Mouse (Mus musculus): Measurements from ENCODE around the gene Psmb4.
A peak's percentile ranks its signal among the peaks of the same experiment; 100 is the strongest.
"Not testable (repeated sequence)": the region's sequence is repeated elsewhere in the genome, so short reads cannot be mapped to it uniquely, and the experiment has no call there.

Gene Psmb4

DNA sequence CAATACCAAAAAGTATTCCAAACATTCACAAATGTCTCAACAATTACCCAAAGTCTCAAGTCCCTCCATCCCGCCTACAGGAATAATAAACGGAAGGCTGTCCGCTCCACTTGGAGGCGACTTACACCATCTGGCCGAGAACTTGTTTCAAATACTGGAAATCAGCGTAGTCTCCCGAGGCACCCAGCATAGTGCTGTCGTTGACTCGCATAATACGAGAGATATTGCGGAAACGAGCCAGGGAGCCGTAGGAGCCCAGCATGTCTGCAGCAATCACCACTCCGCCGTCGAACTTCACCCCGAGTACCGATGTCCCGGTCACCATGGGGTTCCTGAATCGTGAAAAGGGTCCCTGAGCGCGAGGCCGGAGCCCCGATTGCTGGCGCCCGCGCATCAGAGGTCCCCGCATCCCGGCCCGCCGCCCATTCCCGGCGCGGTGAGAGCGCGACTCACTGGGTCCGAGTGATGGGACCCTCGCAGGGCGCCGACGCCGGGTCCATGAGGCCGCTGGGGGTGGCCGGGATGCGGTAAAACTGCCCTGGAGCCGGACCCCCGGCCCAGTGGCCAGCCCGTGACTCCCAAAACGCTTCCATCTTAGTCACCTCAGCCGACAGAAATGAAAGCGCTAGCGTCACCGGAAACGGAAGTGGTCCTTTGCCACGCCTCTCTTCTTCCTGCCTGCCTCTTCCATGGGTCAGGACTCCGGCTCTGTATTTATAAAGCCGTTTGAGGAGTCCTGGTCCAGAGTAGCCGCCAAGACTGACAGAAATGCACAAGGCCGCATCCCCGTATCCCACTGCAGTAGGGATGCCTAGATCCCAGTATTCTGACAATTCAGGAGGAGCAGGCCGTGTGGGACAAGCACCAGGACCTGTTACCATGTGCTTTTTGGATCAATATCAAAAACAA is at the start of gene Psmb4:
Psmb4 (minus strand) TSS at position 646 of the 909 bp plus-strand sequence.
- peak; percentile 90 to 93 for DNase-seq (ENCODE audit: low spot score in 2 of 2)

DNA sequence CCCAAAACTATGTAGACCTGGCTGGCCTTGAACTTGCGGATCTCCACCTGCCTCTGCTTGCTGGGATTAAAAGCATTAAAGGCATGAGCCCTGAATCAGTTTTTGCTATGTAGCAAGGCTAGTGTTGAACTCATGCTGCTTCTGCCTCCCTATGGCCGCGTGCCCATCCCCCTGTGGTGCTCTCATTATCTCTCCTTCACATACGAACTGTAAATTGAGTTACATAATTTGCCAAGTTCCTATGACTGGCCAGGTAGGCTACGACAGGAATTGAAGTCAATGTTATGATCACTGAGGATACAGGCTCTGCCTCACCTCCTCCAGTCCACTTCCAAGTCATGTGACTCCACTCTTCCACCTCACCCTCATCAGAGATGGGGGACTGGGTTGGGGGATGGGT is 49.4 kb upstream of the Psmb4 start:
- not testable (repeated sequence) for DNase-seq (ENCODE audit: low spot score in 2 of 2)

DNA sequence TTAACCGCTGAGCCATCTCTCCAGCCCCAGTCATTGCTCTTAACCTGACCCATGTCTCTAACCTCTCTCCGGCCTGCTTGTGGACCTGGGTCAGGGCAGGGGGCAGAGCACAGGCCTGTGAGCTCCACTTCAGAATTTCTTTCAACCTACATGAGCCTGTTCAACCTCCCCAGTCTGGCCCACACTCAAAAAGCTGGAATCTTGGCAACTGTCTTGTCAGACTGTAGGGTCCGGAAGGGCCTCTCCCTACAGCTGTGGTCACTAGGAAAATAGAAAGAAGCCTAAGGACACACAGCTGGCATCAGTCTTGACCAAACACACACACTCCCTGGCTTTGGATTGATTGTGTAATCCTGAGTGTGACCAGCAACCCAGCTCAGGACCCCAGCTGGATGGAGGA is 48.6 kb upstream of the Psmb4 start:
- DNase-seq (ENCODE audit: low spot score in 2 of 2), result not testable (repeated sequence)

GRCm38 (mm10) chr3:94934564-94934963 is 47.8 kb upstream of the Psmb4 start:
- DNase-seq (ENCODE audit: low spot score in 2 of 2), result not testable (repeated sequence)

DNA sequence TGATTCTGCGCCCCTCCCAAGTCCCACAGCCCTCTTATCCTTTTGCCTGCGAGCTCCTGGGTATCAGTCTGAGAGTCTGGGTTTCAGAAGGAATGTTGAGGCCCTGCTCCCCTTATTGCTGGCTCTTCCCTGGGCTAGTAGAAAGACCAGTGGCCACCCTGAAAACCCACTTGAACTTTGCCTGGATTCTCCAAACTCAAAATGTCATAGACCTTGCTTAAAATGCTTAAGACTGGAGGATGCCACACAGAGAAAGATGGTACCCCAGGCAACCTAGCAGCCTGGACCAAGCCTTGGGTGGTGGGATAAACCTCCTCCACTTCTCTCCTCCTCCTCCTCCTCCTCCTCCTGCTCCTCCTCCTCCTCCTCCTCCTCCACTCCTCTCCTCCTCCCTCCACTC is 46.8 kb upstream of the Psmb4 start:
- not testable (repeated sequence) for DNase-seq (ENCODE audit: low spot score in 2 of 2)

DNA sequence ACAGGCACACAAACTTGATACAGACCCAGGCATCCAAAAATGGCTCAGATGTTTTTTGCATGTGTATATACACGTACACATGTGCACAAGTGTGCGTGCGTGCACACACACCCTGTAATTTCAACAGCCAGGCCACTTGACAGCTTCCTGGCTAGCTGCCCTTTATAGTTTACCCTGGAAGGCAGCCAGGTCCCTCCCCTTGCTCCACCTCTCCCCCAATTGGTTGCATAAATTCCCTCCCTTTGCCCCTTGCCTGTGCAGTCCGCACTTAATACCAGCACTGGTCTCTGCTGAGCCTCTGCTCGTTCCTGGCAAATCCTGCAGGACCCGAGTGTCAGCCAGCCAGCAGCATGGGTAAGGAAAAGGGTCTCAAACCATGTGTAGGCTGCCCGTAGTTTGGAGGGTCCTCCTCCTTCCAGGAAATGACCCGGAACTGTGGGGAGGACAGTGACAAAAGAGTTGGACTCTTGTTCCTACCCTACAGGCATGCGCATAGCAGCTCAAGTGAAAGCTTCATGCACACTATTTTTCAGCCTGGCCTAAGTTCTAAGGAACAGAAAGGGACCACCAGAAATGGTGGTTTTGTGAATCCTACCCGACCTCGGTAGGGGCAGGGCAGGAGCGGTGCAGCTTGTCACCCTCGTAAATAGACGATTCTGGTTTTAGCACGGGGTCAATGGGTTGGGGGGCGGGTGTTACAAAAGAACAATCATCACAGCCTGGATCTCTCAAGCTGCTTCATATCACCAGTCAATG is 46.2 kb upstream of the Psmb4 start, which contains the start of gene Selenbp1:
Selenbp1 (plus strand) TSS at position 248 of the 756 bp plus-strand sequence.
- DNase-seq (ENCODE audit: low spot score in 2 of 2), result peak; percentile 70 to 72

DNA sequence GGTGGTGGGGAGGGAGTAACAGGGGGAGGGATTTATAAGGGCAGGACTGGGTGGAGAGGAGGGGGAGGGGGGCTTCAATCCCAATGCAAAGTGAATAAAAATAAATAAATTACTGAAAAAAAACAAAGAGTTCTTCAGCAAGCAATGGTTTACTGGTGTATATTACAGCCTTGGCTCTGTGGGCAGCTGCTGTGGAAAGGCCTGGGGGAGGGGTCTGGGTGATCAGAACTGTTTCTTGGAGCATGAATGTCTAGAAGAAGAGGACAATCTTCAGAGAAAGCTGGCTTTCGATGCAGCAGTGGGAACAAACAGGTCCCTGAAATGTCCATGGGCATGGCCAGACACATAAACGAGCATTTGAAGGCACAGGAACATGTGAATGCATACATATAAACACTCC is 45.5 kb upstream of the Psmb4 start:
- DNase-seq (ENCODE audit: low spot score in 2 of 2), result not testable (repeated sequence)

DNA sequence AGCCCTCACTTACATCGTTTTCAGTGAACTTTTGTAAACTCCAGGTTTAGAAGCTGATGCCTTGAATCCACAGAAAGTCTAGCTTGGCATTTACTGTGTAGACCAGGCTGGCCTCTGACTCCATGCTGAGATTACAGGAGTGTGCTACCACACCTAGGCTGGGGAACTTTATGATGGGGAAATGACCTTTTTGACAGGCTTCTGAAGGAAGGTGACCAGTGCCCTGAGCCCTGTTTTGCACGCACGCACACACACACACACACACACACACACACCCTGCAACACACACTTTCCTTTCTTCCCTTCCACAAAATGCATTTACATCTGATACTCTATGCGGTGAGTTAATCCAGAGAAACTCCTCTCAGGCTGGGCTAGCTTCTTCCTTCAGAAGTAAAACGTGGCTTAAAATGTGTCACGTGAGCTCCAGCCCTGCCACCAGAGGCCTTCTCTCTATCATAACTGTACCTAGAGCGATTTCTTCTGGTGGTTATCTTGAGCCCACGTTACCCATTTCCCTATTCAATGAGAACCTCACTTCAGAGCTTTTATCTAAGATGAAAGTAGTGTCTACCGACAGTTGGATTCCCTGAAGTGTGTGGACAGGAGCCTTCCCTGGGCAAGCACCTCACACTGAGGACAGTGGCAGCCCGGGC is 44.8 kb upstream of the Psmb4 start:
- DNase-seq (ENCODE audit: low spot score in 2 of 2), result not testable (repeated sequence)

- DNase-seq (ENCODE audit: low spot score in 2 of 2), result not testable (repeated sequence)
Observed at GRCm38 (mm10) chr3:94930386-94931266, 43.9 kb upstream of the Psmb4 start.

DNA sequence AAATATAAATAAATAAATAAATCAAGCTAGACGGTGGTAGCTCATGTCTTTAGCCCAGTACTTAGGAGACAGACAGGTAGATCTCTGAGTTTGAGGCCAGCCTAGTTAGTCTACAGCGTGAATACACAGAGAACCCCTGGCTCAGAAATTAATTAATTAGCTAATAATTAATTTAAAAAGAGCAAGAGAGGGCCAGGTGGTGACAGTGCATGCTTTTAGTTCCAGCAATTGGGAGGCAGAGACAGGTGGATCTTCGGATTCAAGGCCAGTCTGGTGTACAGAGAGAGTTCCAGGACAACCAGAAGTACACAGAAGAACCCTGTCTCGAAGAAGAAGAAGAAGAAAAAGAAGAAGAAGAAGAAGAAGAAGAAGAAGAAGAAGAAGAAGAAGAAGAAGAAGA is 42.2 kb upstream of the Psmb4 start:
- not testable (repeated sequence) for DNase-seq (ENCODE audit: low spot score in 2 of 2)

- not testable (repeated sequence) for DNase-seq (ENCODE audit: low spot score in 2 of 2)
Observed at GRCm38 (mm10) chr3:94926301-94926736, 39.6 kb upstream of the Psmb4 start.

GRCm38 (mm10) chr3:94924688-94925087 is 37.9 kb upstream of the Psmb4 start:
- no peak for DNase-seq (ENCODE audit: low spot score in 2 of 2)

GRCm38 (mm10) chr3:94922333-94922732 is 35.6 kb upstream of the Psmb4 start:
- DNase-seq (ENCODE audit: low spot score in 2 of 2), result no peak

DNA sequence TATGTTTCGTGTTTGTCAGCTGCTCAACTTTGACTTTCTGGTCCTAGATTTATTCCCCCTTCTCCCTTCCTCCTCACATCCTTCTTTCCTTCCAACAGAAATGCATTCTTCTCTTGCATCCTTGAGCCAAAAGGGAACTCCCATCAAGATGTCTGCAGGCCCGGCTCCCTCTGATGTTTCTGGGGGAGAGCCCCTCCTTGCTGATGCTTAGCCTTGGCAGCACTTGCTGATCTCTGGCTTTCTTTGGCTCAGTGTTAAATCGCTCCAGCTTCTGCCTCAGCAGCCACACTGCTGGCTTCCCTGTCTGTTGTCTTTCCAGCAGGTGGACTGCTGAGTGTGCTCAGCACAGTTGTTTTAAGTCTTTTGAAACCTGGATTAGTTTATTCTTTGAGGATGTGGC is 34.3 kb upstream of the Psmb4 start:
- DNase-seq (ENCODE audit: low spot score in 2 of 2), result no peak

DNA sequence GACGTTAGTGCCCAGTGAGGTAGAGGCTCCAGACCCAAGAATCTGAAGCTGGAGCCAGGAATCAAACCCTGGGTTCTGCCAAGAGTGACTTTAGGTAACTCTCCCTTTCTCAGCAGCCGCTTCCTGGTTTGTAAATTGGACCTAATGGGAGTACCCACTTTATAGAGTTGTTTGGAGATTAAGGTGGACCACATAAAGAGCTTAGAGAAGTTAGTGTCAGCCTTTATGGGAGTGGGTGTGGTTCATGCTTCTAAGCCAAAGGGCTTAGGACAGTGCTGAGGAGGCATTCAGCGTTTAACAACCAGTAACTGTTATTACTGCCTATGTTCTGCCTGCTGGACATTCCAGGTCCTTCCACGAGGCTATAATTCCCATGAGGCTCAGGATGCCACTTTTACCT is 32.1 kb upstream of the Psmb4 start:
- DNase-seq (ENCODE audit: low spot score in 2 of 2), result no peak

DNA sequence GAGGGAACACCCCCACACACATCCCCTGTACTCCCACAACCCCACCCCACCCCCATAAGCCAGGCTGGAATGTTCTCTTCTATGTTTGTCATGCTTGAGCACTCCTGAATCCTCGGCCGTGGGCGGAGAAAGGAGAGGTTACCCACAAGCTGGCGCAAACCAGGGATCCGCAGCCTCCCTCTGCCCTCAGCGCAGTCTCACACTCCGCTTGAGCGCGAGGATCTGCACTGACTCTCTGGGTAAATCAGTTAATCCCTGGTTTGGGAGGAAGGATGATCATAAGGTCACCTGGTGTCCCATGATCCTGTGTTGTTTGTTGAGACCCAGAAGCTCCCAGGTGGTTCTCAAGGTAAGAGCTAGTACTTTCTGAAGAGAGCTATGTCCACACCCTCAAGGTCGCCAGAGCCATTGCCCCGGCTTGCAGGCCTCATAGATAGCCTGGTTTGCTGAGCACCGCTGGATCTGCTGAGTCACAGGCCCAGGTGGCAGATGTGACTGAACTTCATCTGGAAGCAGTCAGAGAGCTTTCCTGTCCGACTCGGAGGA is 31.1 kb upstream of the Psmb4 start:
- DNase-seq (ENCODE audit: low spot score in 2 of 2), result peak; percentile 43 to 57

DNA sequence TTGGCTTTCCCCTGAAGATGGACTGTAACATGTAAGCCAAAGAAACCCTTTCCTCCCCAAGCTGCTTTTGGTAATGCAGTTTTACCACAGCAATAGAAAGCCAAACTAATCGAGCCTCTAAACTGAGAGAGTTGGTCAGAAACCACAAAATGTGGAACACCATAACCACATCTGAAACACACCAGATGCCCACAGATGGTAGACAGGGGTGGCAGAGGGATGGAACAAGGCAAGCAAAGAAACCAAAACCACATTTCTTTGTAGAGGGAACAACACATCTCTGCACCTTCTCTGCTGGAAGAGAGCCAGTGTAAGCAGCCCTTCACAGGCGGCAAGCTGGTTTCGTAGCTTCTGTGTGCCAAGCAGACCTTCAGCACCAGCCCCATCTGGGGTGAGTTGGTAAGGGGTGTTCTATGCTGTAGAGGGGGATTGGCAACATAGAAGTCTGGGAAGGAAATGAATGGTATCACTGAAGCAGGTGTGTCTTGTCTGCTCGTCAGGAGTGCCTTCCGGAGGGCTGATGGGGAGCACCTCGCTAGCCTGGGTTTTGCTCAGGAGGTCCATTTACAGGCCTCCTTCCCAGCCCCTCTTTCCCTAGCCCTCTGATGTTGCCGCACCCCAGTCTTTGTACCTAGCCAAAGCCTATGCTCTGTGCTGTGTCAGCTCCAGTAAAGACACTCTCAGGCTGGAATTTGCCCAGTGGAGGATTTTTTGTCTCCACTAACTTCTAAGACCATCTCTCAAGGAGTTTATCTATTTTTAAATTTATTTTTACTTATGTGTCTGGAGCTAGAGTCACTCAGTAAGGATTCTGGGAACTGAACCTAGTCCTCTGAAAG is 29.4 kb upstream of the Psmb4 start:
- DNase-seq (ENCODE audit: low spot score in 2 of 2), result no peak

DNA sequence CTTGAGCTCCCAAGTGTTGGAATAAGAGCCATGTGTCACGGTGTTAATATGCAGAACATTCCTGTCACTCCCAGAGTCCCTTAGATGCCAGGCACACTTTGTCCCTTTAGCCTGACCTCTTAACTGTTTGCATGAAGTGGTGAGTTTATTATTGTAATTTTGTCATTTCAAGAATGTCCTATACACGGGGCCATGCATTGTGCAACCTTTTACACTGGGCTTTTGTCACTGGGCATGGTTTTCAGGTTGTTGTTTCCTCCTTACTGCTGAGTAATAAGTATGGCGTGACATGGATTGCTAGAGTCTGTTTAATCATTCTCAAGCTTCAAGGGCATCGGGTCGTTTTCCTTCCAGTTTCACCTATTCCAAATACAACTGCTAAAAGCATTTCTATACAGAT is 27.0 kb upstream of the Psmb4 start:
- no peak for DNase-seq (ENCODE audit: low spot score in 2 of 2)

DNA sequence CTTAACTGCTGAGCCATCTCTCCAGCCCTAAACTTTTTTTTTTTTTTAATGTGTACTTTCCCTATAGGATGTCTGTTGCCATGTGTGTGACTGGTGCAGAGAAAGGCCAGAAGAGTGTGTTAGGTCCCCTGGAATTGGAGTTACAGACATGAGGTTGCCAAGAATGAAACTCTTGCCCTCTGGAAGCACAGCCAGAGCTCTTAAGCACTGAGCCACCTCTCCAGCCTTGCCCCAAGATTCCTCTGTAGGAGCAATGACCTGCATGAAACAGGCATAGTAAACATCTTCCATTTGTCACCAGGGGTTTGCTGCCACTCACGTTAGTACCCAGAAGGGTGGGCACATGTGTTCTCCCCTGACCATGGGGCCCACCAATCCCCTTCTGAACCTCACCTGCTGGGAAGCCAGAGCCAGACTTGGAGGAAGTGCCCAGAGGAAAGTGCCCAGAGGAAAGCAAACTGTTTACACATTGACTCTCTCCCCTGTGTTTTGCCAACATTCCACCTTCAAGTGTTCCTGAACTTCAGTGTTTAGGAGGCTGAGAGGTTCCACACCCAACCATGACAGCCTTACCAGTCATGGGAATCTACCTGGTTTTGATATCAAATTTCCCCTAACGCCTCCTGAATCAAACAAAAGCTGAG is 24.4 kb upstream of the Psmb4 start:
- no peak for DNase-seq (ENCODE audit: low spot score in 2 of 2)
